Mouse (Mus musculus): ENCODE measurements at regions not wholly inside any gene's neighbourhood (a gene's known extent, or its start where the extent isn't known, plus 50 kb on each side); places are given as distances from the start of the nearest gene placed in this dataset.

DNA sequence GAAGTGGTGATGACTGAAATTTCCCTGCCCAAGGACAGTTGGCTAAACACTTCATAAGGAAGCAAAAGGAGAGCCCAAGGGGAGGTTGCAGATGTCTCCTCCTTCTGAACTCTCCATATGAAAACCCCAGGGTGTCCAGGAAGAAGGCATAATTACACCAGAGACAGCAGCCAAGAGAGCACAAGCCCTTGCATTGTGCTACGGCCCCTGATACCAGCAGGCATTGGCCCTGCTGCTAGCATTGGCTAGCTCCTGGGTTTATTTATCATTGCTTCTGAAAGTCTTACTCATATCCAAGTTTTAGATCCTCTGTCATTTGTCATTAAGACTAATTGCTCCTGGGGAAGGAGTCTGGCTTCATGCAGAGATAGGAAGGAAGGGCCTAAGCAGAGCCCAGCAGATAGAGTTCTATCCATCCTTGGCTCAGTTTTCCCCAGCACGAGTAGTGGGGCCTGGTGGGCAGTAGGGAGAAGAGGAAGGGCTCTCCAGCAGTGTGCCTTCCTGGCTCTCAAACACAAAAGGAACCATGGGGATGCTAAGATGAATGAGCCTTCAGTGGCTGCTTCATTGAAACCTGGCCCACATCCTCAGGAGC is 98.5 kb upstream of the Tmc3 start:
- no peak for DNase-seq

DNA sequence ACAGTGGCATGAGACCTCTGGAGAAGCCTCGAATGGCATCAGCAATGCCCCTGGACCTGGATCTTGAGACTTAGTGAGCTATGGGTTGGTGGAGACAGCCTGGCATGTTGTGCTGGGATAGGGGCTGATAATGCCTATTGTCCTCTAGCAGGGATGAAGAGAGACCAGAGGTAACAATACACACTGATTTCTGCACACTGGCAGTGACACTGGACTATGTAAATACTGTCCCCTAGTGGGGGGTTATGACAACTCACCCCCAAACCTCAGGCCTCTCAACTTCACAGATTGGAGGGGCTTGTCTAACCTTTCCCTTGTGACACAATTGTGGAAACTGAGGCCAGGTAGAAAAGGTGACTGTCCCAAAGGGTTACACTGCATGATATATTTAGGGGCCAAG is 94.9 kb upstream of the Tmc3 start:
- no peak for DNase-seq

DNA sequence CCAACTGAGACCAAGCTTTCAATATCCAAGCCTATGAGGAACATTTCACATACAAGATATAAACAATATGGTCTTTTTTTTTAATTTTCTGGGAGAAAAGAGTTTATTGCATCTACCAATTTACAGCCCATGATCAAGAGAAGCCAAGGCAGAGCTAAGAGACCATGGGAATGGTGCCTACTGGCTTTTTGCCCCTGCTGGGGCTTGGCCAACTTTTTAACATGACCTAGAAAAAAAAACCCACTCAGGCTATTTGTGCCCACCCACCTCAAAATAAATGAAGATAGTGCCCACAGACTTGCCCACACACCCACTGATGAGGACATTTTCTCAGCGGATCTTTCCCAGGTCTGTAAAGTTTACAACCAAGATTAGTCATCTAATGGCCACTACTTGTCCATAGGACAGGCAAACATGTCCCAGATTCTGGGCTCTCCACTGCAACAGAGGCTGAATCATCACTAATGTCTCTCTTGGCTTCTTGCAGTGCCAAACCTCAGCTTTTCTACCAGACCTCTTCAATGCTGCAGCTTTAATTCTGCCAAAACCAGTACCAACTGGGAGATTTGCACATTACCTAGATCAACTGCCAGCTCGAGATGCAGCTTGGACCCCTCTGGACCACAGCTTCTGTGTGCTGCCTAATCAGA is 79.6 kb upstream of the Tmc3 start:
- no peak for DNase-seq

DNA sequence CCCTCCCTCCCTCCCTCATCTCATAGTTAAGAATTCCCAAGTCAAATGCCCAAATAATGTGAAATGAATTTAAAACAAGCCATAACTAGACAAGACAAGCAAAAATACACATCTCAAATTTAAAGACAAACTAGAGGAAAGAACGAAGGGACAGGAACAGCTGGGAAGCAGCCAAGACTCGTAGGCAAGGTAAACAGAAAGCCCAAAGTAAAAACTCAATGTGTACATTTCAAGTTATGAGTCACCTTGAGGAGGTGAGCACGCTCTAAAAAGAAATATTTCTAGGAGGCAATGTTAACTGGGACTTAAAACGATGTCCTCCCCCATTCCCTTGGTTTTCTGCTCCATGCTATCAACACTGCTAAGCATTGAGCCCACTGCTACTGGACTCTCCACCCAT is 68.4 kb upstream of the Tmc3 start:
- DNase-seq: no peak

DNA sequence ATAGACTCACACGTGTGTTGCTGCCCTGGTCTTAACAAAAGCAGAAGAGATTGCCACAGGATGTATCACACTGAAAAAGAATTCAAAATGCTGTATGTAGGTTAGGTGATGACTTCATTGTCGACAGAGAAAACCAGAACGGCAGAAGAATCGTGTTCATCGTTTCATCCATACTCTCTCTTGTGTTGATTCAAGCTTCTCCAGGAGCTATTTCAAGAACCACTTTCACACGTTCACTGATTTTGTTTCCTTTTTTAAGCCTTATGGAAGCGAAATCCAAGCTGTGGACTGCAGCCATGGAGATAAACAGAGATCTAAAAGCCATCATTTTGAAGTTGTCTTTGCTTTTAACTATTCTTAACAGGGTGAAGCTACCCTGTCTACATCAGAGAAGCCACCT is 63.2 kb upstream of the Tmc3 start:
- DNase-seq: no peak
